Mouse (Mus musculus): ENCODE results near the gene Clasp1.

The Clasp1 gene

GRCm38 (mm10) chr1:118650771-118651080 lies 261.9 kb downstream of the Clasp1 start:
- no peak for DNase-seq (ENCODE audit: low read depth, low spot score)

- DNase-seq (ENCODE audit: low read depth, low spot score): no peak
Measured at GRCm38 (mm10) chr1:118658716-118659115, 269.9 kb downstream of the Clasp1 start.

- peak; percentile 22 for DNase-seq (ENCODE audit: low read depth, low spot score)
Measured at GRCm38 (mm10) chr1:118660880-118661465, 272.1 kb downstream of the Clasp1 start.
